Mouse (Mus musculus) gastrocnemius, postnatal 36 days (tissue): ENCODE measurements around the gene Camkk1. TPM values are rescaled to one million over a fixed set of nuclear protein-coding genes. Genes with fewer than 3 reads are reported as not detected.

Experiments
- DNase-seq, 2 experiments: peaks; one replicate each; pipeline ENCODE4 v3.0.0; 2022
- intact Hi-C: fragments of 180-260 bp; cut with DNase I; formaldehyde crosslinking; loops from one replicate; pipeline ENCODE4 v1.15.1; 2025
- long read RNA-seq, 2 experiments: library from polyadenylated mRNA; stranded (forward); transcript quantifications; one replicate each; pipeline ENCODE4 v2.0.0; 2021
- total RNA-seq, 2 experiments: library from RNA; stranded (reverse); gene quantifications; 2 replicates each; pipeline ENCODE4 v1.2.3; 2021

Camkk1 gene
- 1 to 10 TPM in 1 of 2 experiments, under 1 TPM in 1; 0.71 to 1.2 TPM for total RNA-seq
- long read RNA-seq, experiment 1, partial matches to known transcripts, result 0 of 1 reads
- long read RNA-seq, experiment 1, other reads (novel, unspliced or antisense), result 0 of 1 reads
- long read RNA-seq, experiment 2, partial matches to known transcripts, result 0 of 1 reads
- long read RNA-seq, experiment 2, other reads (novel, unspliced or antisense), result 1 of 1 reads

- peak; percentile 84 to 92 for DNase-seq
- intact Hi-C loops, result no loop called here
Observed at GRCm38 (mm10) chr11:73018471-73019146, at the start of gene Camkk1. Gene Camkk1 (plus strand): TSS chr11:73019008.

DNA sequence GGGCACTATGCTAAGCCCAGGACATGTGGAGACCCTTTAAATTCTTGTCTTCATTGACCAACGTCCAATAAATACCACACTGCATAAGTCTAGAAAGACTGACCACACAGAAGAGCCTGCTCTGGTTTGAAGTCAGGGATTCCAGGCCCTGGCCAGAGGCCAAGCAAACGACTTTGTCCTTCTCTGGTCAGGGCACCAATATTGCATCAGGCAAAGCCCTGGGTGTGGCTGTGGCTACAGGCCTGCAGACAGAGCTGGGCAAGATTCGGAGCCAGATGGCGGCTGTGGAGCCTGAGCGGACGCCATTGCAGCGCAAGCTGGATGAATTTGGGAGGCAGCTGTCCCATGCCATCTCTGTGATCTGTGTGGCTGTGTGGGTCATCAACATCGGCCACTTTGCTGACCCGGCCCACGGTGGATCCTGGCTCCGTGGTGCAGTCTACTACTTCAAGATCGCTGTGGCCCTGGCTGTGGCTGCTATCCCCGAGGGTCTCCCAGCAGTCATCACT, 43.8 kb upstream of the Camkk1 start:
- DNase-seq, result no peak
- intact Hi-C loops, result no loop called here

DNA sequence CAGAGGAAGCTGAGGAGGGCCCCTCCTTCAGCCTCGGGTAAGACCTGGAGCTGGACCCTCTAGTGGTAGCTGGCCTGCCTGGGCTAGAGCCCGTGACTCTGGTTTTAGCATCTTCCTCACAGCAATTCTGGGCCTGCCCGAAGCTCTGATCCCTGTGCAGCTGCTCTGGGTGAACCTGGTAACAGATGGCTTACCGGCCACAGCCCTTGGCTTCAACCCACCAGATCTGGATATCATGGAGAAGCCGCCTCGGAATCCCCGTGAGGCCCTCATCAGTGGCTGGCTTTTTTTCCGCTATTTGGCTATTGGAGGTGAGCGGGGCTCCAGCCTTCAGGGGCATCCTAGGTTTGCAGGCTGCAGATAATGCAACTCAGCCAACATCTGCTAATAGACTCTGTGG, 36.3 kb upstream of the Camkk1 start:
- intact Hi-C loops, result loop anchor here (5.0 kb wide), 1 partner anchor 55 kb away; no protein-coding TSS in a partner anchor
- no peak for DNase-seq

GRCm38 (mm10) chr11:72983283-72983682, 35.5 kb upstream of the Camkk1 start:
- no peak for DNase-seq
- intact Hi-C loops, result loop anchor here (5.0 kb wide), 1 partner anchor 56 kb away; no protein-coding TSS in a partner anchor

DNA sequence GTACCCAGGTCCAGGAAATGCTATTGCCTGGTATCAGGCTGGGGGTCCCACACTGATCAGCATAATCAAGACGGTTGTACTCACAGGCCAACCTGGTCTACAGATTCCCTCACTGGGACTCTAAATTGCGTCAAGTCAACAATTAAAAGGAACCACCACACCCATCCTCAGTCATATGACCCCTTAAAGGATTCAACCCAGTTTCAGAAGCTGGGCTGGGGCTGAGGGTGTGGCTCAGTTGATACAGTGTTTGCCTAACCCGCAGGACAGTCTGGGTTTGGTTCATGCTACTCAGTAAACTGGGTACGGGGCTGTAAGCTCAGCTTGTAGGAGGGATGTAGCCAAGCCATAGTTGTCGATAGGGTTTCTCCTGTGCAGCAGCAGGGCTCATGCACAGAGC, 32.1 kb upstream of the Camkk1 start:
- DNase-seq, result no peak
- intact Hi-C loops, result no loop called here

DNA sequence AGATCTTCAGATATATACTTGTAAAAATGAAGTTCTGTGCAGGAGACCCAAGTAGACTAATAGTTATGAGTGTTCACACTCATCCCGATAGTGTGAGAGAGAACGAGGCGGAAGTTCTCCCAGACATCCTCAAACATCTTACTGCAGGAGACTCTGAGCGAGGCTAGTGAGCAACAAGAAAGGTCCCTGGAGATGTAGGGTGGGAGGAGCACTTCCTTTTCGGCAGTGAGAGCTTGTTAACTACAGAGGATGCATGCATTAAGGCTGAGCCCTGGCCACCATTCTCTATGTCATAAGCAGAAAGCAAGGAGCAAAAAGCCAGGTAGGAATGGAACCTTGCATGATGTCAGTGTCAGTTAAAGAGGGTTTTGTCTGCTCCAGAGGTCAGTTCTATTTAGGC, 31.6 kb upstream of the Camkk1 start:
- intact Hi-C loops, result no loop called here
- no peak for DNase-seq

GRCm38 (mm10) chr11:72987807-72988206, 31.0 kb upstream of the Camkk1 start:
- intact Hi-C loops, result no loop called here
- no peak for DNase-seq

GRCm38 (mm10) chr11:72989044-72989443, 29.8 kb upstream of the Camkk1 start:
- intact Hi-C loops, result no loop called here
- DNase-seq, result no peak

DNA sequence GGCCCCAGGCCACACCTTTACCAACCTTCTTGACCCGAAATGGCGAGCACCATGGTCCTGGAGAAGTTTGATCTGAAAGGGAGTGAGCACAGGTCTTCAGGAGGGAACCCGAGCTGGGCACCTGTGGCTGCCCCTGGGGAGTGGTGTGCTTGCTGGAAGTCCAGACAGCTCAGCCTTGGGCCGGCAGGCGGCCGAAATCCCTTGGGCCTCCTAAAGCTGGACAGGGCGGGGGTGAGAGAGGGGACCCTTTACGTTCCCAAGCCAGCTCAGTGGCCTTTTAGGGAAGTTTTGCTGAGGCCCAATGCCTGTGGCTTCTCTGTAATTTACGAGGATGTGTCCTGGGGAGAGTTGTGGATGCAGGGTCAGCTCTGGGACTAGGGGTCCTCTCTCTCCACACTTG, 28.1 kb upstream of the Camkk1 start:
- intact Hi-C loops, result no loop called here
- no peak for DNase-seq

DNA sequence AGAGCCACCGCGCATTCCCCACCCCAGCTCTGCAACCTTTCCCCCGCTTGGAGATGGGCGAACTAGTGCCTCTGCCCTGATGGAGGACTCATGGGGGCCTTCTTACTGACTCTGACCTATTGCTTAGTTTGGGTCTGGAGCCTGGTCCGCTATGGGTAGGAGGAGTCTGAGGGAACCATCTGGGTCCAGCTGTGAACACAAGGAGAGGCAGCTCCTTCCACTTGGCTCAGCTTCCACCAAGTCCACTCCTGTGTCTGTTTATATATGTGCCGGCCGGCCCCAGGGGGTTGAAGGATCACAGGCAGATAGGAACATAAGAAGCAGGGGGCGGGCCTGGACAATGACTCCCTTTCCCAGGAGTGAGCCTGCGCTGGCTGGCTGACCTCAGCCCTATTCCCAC, 26.8 kb upstream of the Camkk1 start:
- DNase-seq, result no peak
- intact Hi-C loops, result no loop called here

DNA sequence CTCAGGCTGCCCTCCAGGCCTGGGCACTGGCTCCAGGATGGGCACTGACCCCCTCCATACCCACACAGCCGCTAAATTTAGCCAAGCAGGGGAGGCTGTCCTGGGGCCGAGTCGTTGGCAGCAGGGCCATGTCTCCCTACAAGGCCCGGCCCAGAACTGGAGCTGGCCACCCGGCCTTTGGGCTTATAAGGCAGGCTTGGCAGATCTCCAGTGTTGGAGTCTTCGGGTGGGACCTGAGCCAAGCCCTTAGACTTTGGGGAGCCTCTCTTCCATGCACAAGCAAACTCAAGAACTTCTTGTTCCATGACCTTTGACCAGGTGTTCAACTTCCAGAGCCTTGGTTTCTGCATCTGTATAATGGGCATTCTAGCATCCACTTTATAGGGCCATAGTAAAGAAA, 22.5 kb upstream of the Camkk1 start:
- intact Hi-C loops, result no loop called here
- DNase-seq, result no peak

- intact Hi-C loops, result no loop called here
- DNase-seq, result no peak
Observed at GRCm38 (mm10) chr11:72996781-72997180, 22.0 kb upstream of the Camkk1 start.

- intact Hi-C loops, result no loop called here
- no peak for DNase-seq
Observed at GRCm38 (mm10) chr11:72997529-72998326, 21.1 kb upstream of the Camkk1 start.

GRCm38 (mm10) chr11:72998771-72999170, 20.0 kb upstream of the Camkk1 start, which contains the start of gene P2rx1:
Gene P2rx1 (plus strand): TSS chr11:72999103.
- DNase-seq, result no peak
- intact Hi-C loops, result no loop called here

GRCm38 (mm10) chr11:73001029-73001428, 17.8 kb upstream of the Camkk1 start:
- intact Hi-C loops, result loop anchor here (1.0 to 10.0 kb wide), 2 partner anchors 75 to 104 kb away; no protein-coding TSS in a partner anchor
- DNase-seq, result peak in 1 of 2 experiments; percentile 52

DNA sequence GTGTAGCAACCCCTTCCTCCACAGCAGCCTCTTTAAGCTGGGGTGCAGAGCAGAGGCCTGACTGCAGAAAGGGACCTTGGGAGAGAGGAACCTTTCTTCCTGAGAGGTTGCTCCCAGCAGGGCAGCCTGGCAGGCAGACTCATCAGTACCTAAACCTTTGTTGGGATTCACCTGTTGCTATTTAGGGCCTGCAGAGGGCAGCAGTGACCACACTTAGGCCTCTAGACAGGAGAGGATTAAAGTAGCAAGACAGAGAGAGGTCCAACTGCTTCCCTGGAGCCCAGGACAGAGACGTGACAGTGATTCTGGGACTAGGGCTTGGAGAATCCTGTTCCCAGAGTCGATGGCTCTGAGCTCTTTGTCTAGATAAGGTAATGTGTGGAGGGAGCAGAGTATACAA, 12.4 kb upstream of the Camkk1 start:
- DNase-seq, result peak in 1 of 2 experiments; percentile 47
- intact Hi-C loops, result loop anchor here (1.0 to 10.0 kb wide), 3 partner anchors 33 to 98 kb away; no protein-coding TSS in a partner anchor

DNA sequence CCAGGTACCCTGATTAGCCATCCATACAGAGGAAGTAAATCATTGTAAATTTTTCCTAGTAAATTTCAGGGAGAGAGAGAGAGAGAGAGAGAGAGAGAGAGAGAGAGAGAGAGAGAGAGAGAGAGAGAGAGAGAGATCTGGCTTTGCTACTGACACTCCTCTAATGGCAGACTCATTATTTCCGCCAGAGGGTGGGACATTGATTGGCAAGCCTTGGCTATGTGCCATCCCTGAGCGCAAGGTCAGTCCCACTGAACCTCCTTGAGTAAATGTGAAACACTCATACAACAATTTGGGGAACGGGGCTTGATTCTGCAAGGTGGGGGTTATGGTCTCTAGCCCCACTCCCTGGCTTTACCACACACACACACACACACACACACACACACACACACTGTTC, 11.7 kb upstream of the Camkk1 start:
- intact Hi-C loops, result loop anchor here (2.0 to 10.0 kb wide), 2 partner anchors 42 to 98 kb away; no protein-coding TSS in a partner anchor
- DNase-seq, result no peak

- no peak for DNase-seq
- intact Hi-C loops, result loop anchor here (2.0 to 10.0 kb wide), 2 partner anchors 41 to 97 kb away; no protein-coding TSS in a partner anchor
Observed at GRCm38 (mm10) chr11:73007698-73008481, 10.9 kb upstream of the Camkk1 start.

DNA sequence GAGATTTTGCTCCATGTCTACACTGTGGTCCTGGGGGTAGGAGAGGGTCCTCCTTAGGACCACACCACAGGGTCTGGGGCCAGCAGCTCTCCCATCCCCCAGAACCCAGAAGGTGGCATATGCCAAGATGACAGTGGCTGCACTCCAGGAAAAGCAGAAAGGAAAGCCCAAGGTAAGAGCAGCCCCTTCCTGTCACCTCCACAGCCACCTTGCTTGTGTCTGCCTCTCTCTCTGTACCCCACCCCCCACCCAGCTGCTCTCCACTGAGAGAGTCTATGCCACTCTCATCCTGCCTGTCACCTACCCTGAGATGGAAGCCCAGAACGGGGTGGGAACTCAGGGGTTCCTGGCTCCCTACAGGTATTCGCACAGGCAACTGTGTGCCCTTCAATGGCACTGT, 10.0 kb upstream of the Camkk1 start:
- intact Hi-C loops, result loop anchor here (10.0 kb wide), 1 partner anchor 96 kb away; no protein-coding TSS in a partner anchor
- no peak for DNase-seq
